Mouse (Mus musculus): Measurements from ENCODE around the gene Olfr524. TPM values are rescaled to one million over a fixed set of nuclear protein-coding genes. Genes with fewer than 3 reads are reported as not detected.

Gene Olfr524
- total RNA-seq, 1 experiment from 2014 or later, result not detected

GRCm38 (mm10) chr7:140190435-140190834, 15.3 kb downstream of the Olfr524 start:
- no peak for ATAC-seq (replicated peaks in 1 of 2; ENCODE audit: insufficient read depth in 1 of 2, low FRiP score in 2 of 2, low TSS enrichment in 1 of 2, low read depth in 1 of 2, poor library complexity in 2 of 2, severe bottlenecking in 2 of 2)

GRCm38 (mm10) chr7:140188391-140189328, 17.1 kb downstream of the Olfr524 start:
- ATAC-seq (replicated peaks in 1 of 2; ENCODE audit: insufficient read depth in 1 of 2, low FRiP score in 2 of 2, low TSS enrichment in 1 of 2, low read depth in 1 of 2, poor library complexity in 2 of 2, severe bottlenecking in 2 of 2), result 0 out of 4 replicates have a peak, but pooled peaks of 1 of the 2 experiments have one; percentile 45

GRCm38 (mm10) chr7:140187721-140188390, 17.9 kb downstream of the Olfr524 start:
- no peak for ATAC-seq (replicated peaks in 1 of 2; ENCODE audit: insufficient read depth in 1 of 2, low FRiP score in 2 of 2, low TSS enrichment in 1 of 2, low read depth in 1 of 2, poor library complexity in 2 of 2, severe bottlenecking in 2 of 2)

- no peak for ATAC-seq (replicated peaks in 1 of 2; ENCODE audit: insufficient read depth in 1 of 2, low FRiP score in 2 of 2, low TSS enrichment in 1 of 2, low read depth in 1 of 2, poor library complexity in 2 of 2, severe bottlenecking in 2 of 2)
These were observed 18.8 kb downstream of the Olfr524 start for GRCm38 (mm10) chr7:140186646-140187620.

GRCm38 (mm10) chr7:140184206-140184605, 21.6 kb downstream of the Olfr524 start:
- no peak for ATAC-seq (replicated peaks in 1 of 2; ENCODE audit: insufficient read depth in 1 of 2, low FRiP score in 2 of 2, low TSS enrichment in 1 of 2, low read depth in 1 of 2, poor library complexity in 2 of 2, severe bottlenecking in 2 of 2)

- no peak for ATAC-seq (replicated peaks in 1 of 2; ENCODE audit: insufficient read depth in 1 of 2, low FRiP score in 2 of 2, low TSS enrichment in 1 of 2, low read depth in 1 of 2, poor library complexity in 2 of 2, severe bottlenecking in 2 of 2)
These were observed 25.1 kb downstream of the Olfr524 start for GRCm38 (mm10) chr7:140180692-140181091.

GRCm38 (mm10) chr7:140179176-140179575, 26.6 kb downstream of the Olfr524 start:
- no peak for ATAC-seq (replicated peaks in 1 of 2; ENCODE audit: insufficient read depth in 1 of 2, low FRiP score in 2 of 2, low TSS enrichment in 1 of 2, low read depth in 1 of 2, poor library complexity in 2 of 2, severe bottlenecking in 2 of 2)

- no peak for ATAC-seq (replicated peaks in 1 of 2; ENCODE audit: insufficient read depth in 1 of 2, low FRiP score in 2 of 2, low TSS enrichment in 1 of 2, low read depth in 1 of 2, poor library complexity in 2 of 2, severe bottlenecking in 2 of 2)
These were observed 32.8 kb downstream of the Olfr524 start, which contains the start of gene Olfr523 for GRCm38 (mm10) chr7:140172936-140173335. Gene Olfr523, plus strand, starts transcription at chr7:140173217.

- ATAC-seq (replicated peaks in 1 of 2; ENCODE audit: insufficient read depth in 1 of 2, low FRiP score in 2 of 2, low TSS enrichment in 1 of 2, low read depth in 1 of 2, poor library complexity in 2 of 2, severe bottlenecking in 2 of 2), result no peak
These were observed 34.9 kb downstream of the Olfr524 start for GRCm38 (mm10) chr7:140170863-140171262.

GRCm38 (mm10) chr7:140169386-140169785, 36.4 kb downstream of the Olfr524 start:
- ATAC-seq (replicated peaks in 1 of 2; ENCODE audit: insufficient read depth in 1 of 2, low FRiP score in 2 of 2, low TSS enrichment in 1 of 2, low read depth in 1 of 2, poor library complexity in 2 of 2, severe bottlenecking in 2 of 2), result no peak

- no peak for ATAC-seq (replicated peaks in 1 of 2; ENCODE audit: insufficient read depth in 1 of 2, low FRiP score in 2 of 2, low TSS enrichment in 1 of 2, low read depth in 1 of 2, poor library complexity in 2 of 2, severe bottlenecking in 2 of 2)
These were observed 37.8 kb downstream of the Olfr524 start for GRCm38 (mm10) chr7:140167950-140168349.

- ATAC-seq (replicated peaks in 1 of 2; ENCODE audit: insufficient read depth in 1 of 2, low FRiP score in 2 of 2, low TSS enrichment in 1 of 2, low read depth in 1 of 2, poor library complexity in 2 of 2, severe bottlenecking in 2 of 2), result no peak
These were observed 41.1 kb downstream of the Olfr524 start, which contains the start of gene Olfr522 for GRCm38 (mm10) chr7:140164664-140165063. Gene Olfr522, minus strand, starts transcription at chr7:140164764.

GRCm38 (mm10) chr7:140160363-140160762, 45.4 kb downstream of the Olfr524 start:
- ATAC-seq (replicated peaks in 1 of 2; ENCODE audit: insufficient read depth in 1 of 2, low FRiP score in 2 of 2, low TSS enrichment in 1 of 2, low read depth in 1 of 2, poor library complexity in 2 of 2, severe bottlenecking in 2 of 2), result no peak

- ATAC-seq (replicated peaks in 1 of 2; ENCODE audit: insufficient read depth in 1 of 2, low FRiP score in 2 of 2, low TSS enrichment in 1 of 2, low read depth in 1 of 2, poor library complexity in 2 of 2, severe bottlenecking in 2 of 2), result no peak
These were observed 51.4 kb downstream of the Olfr524 start, which contains the start of gene Sprn for GRCm38 (mm10) chr7:140154218-140154927. Gene Sprn, minus strand, starts transcription at chr7:140154877.

- no peak for ATAC-seq (replicated peaks in 1 of 2; ENCODE audit: insufficient read depth in 1 of 2, low FRiP score in 2 of 2, low TSS enrichment in 1 of 2, low read depth in 1 of 2, poor library complexity in 2 of 2, severe bottlenecking in 2 of 2)
These were observed 51.9 kb downstream of the Olfr524 start for GRCm38 (mm10) chr7:140153829-140154217.

GRCm38 (mm10) chr7:140153383-140153782, 52.4 kb downstream of the Olfr524 start:
- peak; percentile 29 to 40; a peak in 2 of 4 replicates for ATAC-seq (replicated peaks in 1 of 2; ENCODE audit: insufficient read depth in 1 of 2, low FRiP score in 2 of 2, low TSS enrichment in 1 of 2, low read depth in 1 of 2, poor library complexity in 2 of 2, severe bottlenecking in 2 of 2)

Measured in hematopoietic stem cell, adult 5-6 weeks (primary cell).